In genomic region chr6:57784251-57784650, GRCm38 (mm10) we compare ENCODE assay signal across 18 mouse cellular contexts. TPM values are rescaled to one million over a fixed set of nuclear protein-coding genes. Genes with fewer than 3 reads are reported as not detected.
A peak's percentile ranks its signal among the peaks of the same experiment; 100 is the strongest.
DNase-seq lines count a peak whose midpoint lies in the region; ATAC-seq lines count a peak whose summit lies in the region.
"Had no signal": no experiment of that assay in that cellular context is flagged by ENCODE, and none has a peak within 500 bp of the region (broad histone marks: within the 10 kb centered on the region; RNA-seq: fewer than 3 reads in every experiment).

No protein-coding gene starts in this region.

- peak; percentile 15 for DNase-seq in lung, postnatal 36 days
- no peak for DNase-seq in lung, postnatal 4 days
- peak; percentile 67 for DNase-seq in adipocyte (ENCODE audit: low spot score)
- peak; percentile 20 for DNase-seq in gonadal fat pad, adult 2 months (ENCODE audit: low read depth)
- no peak for DNase-seq in layer of hippocampus, postnatal 10 days (ENCODE audit: low spot score in 2 of 2)
- no peak for DNase-seq in embryo, embryonic 9.5 days (ENCODE audit: extremely low spot score)
- DNase-seq: adrenal gland, adult 8-10 months; cerebellum, adult 11-12 months; cerebellum, adult 9-11 months; cerebellum, postnatal 36 days; gastrocnemius, postnatal 14 days; heart, postnatal 4 days; kidney, adult 18-20 months had no signal

- peak; percentile 55; the same call in 1 of the 2 replicates for ATAC-seq in neutrophil, adult 5-6 weeks (ENCODE audit: extremely low read depth, insufficient number of reproducible peaks, low FRiP score, poor library complexity, severe bottlenecking)
- ATAC-seq: activated CD4-positive, CD25-positive, alpha-beta regulatory T cell, adult 4 months; forebrain, embryonic 15.5 days; intestine, embryonic 15.5 days; Patski had no signal

RNA-seq across cellular contexts. Expression of gene Vopp1, which starts 40.7 kb away (rescaled TPM):
- polyA plus RNA-seq in gonadal fat pad, adult 2 months (2012; rRNA removed), result 10.6 and 12.9 TPM in 2 replicates
- 15.6 and 19.4 TPM in 2 replicates for total RNA-seq in neutrophil, adult 5-6 weeks (2017)
- 10 to 100 TPM; 71.8 to 79.0 TPM for total RNA-seq in layer of hippocampus, postnatal 10 days (2021)

Comparison
In these comparisons a context has a peak if more than half of its experiments do, and no peak if none do; other contexts are left out.
1. DNase-seq: peak in lung, postnatal 36 days (single experiment), adipocyte (single experiment) and gonadal fat pad, adult 2 months (single experiment); none in lung, postnatal 4 days (0 of 2), layer of hippocampus, postnatal 10 days (0 of 2) and embryo, embryonic 9.5 days (single experiment).